Mouse (Mus musculus) myocyte (in vitro differentiated cells): ENCODE measurements around the gene 1700025G04Rik. TPM values are rescaled to one million over a fixed set of nuclear protein-coding genes. Genes with fewer than 3 reads are reported as not detected.

Experiments
- H3K27me3 ChIP-seq: one replicate; pipeline ENCODE4 v1.6.1; 2011; ENCODE audit not compliant: control insufficient read depth, insufficient read depth, insufficient read length
- H3K36me3 ChIP-seq: one replicate; pipeline ENCODE4 v1.6.1; 2011; ENCODE audit not compliant: control insufficient read depth, insufficient read depth
- H3K4me2 ChIP-seq: one replicate; pipeline ENCODE4 v1.6.1; 2011; ENCODE audit warnings: low read depth, control low read depth
- H3K4me3 ChIP-seq: one replicate; pipeline ENCODE4 v1.5.1; 2011; ENCODE audit warnings: mild to moderate bottlenecking, control low read depth, moderate library complexity
- H3K79me2 ChIP-seq: one replicate; pipeline ENCODE4 v1.6.1; 2011; ENCODE audit not compliant: control insufficient read depth, insufficient read depth
- H3ac ChIP-seq: one replicate; pipeline ENCODE4 v1.6.1; 2011; ENCODE audit not compliant: control insufficient read depth, insufficient read length
- CEBPB ChIP-seq: IDR thresholded peaks from 2 replicates; pipeline ENCODE4 v1.6.1; 2011; ENCODE audit warnings: mild to moderate bottlenecking, moderate library complexity; ENCODE audit not compliant: poor library complexity, insufficient read depth, severe bottlenecking
- E2F4 ChIP-seq: IDR thresholded peaks from one replicate; pipeline ENCODE4 v1.6.1; 2011; ENCODE audit warnings: mild to moderate bottlenecking, control low read depth, moderate library complexity; ENCODE audit not compliant: insufficient read depth
- MAX ChIP-seq: IDR thresholded peaks from one replicate; pipeline ENCODE4 v1.6.1; 2011; ENCODE audit warnings: low read depth, mild to moderate bottlenecking, control low read depth
- MYOD1 ChIP-seq, 3 experiments: IDR thresholded peaks; one replicate each; pipeline ENCODE4 v1.6.1; 2011; ENCODE audit warnings: control low read depth in 2 of 3, low read depth in 2 of 3, mild to moderate bottlenecking in 2 of 3, moderate library complexity in 1 of 3; ENCODE audit not compliant: insufficient read length in 2 of 3, control insufficient read depth in 1 of 3
- MYOG ChIP-seq, 3 experiments: IDR thresholded peaks; one replicate each; pipeline ENCODE4 v1.6.1; 2011; ENCODE audit warnings: control low read depth in 2 of 3, low read depth in 2 of 3, mild to moderate bottlenecking in 2 of 3; ENCODE audit not compliant: insufficient read length in 2 of 3, control insufficient read depth in 1 of 3, insufficient read depth in 1 of 3
- POLR2A ChIP-seq: IDR thresholded peaks from one replicate; pipeline ENCODE4 v1.6.1; 2011; ENCODE audit warnings: low read depth, mild to moderate bottlenecking, control low read depth, moderate library complexity; ENCODE audit not compliant: insufficient read length
- POLR2AphosphoS2 ChIP-seq: IDR thresholded peaks from one replicate; pipeline ENCODE4 v1.6.1; 2011; ENCODE audit warnings: low read depth, control low read depth; ENCODE audit not compliant: insufficient read length
- REST ChIP-seq: IDR thresholded peaks from one replicate; pipeline ENCODE4 v1.6.1; 2011; ENCODE audit warnings: mild to moderate bottlenecking, control low read depth, moderate library complexity; ENCODE audit not compliant: insufficient read depth, insufficient read length
- SRF ChIP-seq: IDR thresholded peaks from one replicate; pipeline ENCODE4 v1.6.1; 2011; ENCODE audit warnings: low read depth; ENCODE audit not compliant: control insufficient read depth, insufficient read length
- TCF12 ChIP-seq: IDR thresholded peaks from one replicate; pipeline ENCODE4 v1.6.1; 2011; ENCODE audit warnings: mild to moderate bottlenecking, control low read depth; ENCODE audit not compliant: poor library complexity, insufficient read depth, severe bottlenecking
- TCF3 ChIP-seq: IDR thresholded peaks from one replicate; pipeline ENCODE4 v1.6.1; 2011; ENCODE audit warnings: low read depth, control low read depth; ENCODE audit not compliant: insufficient read length
- USF1 ChIP-seq: IDR thresholded peaks from one replicate; pipeline ENCODE4 v1.6.1; 2011; ENCODE audit warnings: low read depth, mild to moderate bottlenecking, control low read depth, moderate library complexity
- polyA plus RNA-seq: library from polyadenylated mRNA; unstranded; fragments of >200 nt; fragmentation: generic; extraction: Trizol; gene quantifications from one replicate; pipeline ENCODE4 v1.2.1, GENCODE M21; 2012; ENCODE audit warnings: missing spikeins

Gene 1700025G04Rik
- polyA plus RNA-seq, 1 experiment: 3.3 TPM

- H3ac ChIP-seq: no peak overlapping the region
- H3K27me3 ChIP-seq: no peaks in the 10 kb centered on the region
- TF ChIP-seq E2F4 (no peak), POLR2A (no peak), MAX (no peak), SRF (no peak), MYOG (IDR thresholded peaks at IDR 0.05; ENCODE audit: control insufficient read depth in 1 of 3, insufficient read depth in 1 of 3, insufficient read length in 2 of 3, low read depth in 2 of 3) (no peak), USF1 (no peak), REST (no peak), TCF12 (no peak), CEBPB (no peak)
- no peak overlapping the region for H3K4me2 ChIP-seq
- no peaks in the 10 kb centered on the region for H3K79me2 ChIP-seq
- H3K4me3 ChIP-seq: no peak overlapping the region
- no peaks in the 10 kb centered on the region for H3K36me3 ChIP-seq
These were observed 73.3 kb downstream of the 1700025G04Rik start for GRCm38 (mm10) chr1:152016663-152017062.

DNA sequence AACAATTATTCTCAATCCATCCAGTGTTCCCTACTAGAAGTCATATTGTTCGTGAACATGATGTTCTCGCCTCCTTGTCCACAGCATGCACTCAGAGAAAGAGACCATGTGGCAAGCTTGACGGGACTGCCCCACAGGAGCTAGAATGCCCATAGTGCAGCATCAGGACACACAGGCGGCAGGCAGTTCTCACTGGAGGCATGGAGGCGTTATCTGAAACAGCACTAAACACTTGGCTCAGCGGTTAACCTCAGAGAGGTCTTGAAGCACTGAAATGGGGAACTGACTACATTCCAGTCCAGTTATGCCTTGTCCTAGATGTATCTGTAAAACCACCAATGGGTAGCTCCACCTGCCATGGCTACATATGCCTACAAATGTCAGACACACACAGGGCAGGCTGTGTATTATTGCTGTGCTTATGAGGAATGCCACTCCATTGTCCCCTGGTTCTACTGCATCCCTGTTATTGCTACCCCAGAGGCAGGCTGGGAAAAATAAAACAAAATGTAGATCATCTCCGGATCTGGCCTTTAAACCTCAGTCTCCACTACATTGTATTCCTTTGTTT lies 74.3 kb downstream of the 1700025G04Rik start:
- H3K79me2 ChIP-seq: no peaks in the 10 kb centered on the region
- H3K4me3 ChIP-seq: no peak overlapping the region
- TF ChIP-seq TCF12 (no peak), MYOG (IDR thresholded peaks at IDR 0.05; ENCODE audit: control insufficient read depth in 1 of 3, insufficient read depth in 1 of 3, insufficient read length in 2 of 3, low read depth in 2 of 3) (peak in 1 of 3 experiments; percentile 17), USF1 (no peak), POLR2AphosphoS2 (no peak), MYOD1 (IDR thresholded peaks at IDR 0.05; ENCODE audit: control insufficient read depth in 1 of 3, insufficient read length in 2 of 3, low read depth in 2 of 3) (peak in 2 of 3 experiments; percentile 65 to 73), POLR2A (no peak)
- no peaks in the 10 kb centered on the region for H3K36me3 ChIP-seq
- H3K27me3 ChIP-seq: no peaks in the 10 kb centered on the region
- H3K4me2 ChIP-seq: no peak overlapping the region
- H3ac ChIP-seq: no peak overlapping the region

- H3ac ChIP-seq: no peak overlapping the region
- no peaks in the 10 kb centered on the region for H3K79me2 ChIP-seq
- no peak for TF ChIP-seq USF1
- no peak for TF ChIP-seq MAX
- no peak for TF ChIP-seq MYOG (IDR thresholded peaks at IDR 0.05; ENCODE audit: control insufficient read depth in 1 of 3, insufficient read depth in 1 of 3, insufficient read length in 2 of 3, low read depth in 2 of 3)
- TF ChIP-seq MYOD1 (IDR thresholded peaks at IDR 0.05; ENCODE audit: control insufficient read depth in 1 of 3, insufficient read length in 2 of 3, low read depth in 2 of 3): no peak
- TF ChIP-seq POLR2A: no peak
- TF ChIP-seq E2F4: no peak
- TF ChIP-seq TCF12: no peak
- TF ChIP-seq TCF3: no peak
- no peak for TF ChIP-seq CEBPB
- no peak for TF ChIP-seq REST
- TF ChIP-seq POLR2AphosphoS2: no peak
- TF ChIP-seq SRF: no peak
- no peak overlapping the region for H3K4me2 ChIP-seq
- no peaks in the 10 kb centered on the region for H3K27me3 ChIP-seq
- no peak overlapping the region for H3K4me3 ChIP-seq
- no peaks in the 10 kb centered on the region for H3K36me3 ChIP-seq
These were observed 78.2 kb downstream of the 1700025G04Rik start for GRCm38 (mm10) chr1:152011741-152012140.

DNA sequence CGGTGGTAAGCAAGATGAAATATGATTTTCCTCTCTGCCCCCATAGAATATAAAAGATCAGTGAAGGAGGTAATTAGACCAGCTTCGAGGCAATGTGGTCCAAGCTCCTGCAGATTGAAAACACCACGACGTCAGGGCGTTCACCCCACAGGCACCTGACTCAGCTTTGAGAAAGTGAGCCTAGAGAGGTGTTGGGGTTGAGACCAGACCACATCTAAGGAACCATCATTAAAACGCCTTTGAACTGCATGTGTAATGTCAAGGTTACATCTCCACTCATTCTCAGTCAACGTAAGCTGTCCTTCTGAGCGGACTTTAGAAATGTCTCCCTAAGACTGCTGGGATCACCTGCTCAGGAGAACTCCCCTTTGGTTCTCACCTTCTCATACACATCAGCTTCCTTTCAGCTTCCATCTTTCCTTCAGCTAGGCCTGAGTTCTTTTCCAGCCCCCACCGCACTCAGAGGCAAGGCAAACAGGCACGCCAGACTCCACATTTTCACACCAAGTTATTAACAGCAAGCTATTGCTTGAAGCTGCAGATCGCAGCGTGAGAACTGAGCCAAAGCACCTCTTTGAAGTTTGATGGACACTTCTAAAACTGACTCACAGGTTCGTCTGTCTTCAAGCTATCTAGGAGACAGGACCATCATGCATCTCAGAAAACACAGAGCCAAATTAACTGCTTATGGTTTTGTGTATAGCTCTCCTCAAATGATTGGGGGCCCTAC lies 79.5 kb downstream of the 1700025G04Rik start:
- no peak overlapping the region for H3K4me3 ChIP-seq
- no peak overlapping the region for H3ac ChIP-seq
- TF ChIP-seq CEBPB (no peak), E2F4 (no peak), TCF12 (no peak), POLR2A (no peak), MYOD1 (IDR thresholded peaks at IDR 0.05; ENCODE audit: control insufficient read depth in 1 of 3, insufficient read length in 2 of 3, low read depth in 2 of 3) (no peak), POLR2AphosphoS2 (no peak), REST (no peak), TCF3 (no peak), MAX (no peak), USF1 (no peak), SRF (no peak), MYOG (IDR thresholded peaks at IDR 0.05; ENCODE audit: control insufficient read depth in 1 of 3, insufficient read depth in 1 of 3, insufficient read length in 2 of 3, low read depth in 2 of 3) (no peak)
- H3K36me3 ChIP-seq: no peaks in the 10 kb centered on the region
- no peaks in the 10 kb centered on the region for H3K27me3 ChIP-seq
- no peak overlapping the region for H3K4me2 ChIP-seq
- no peaks in the 10 kb centered on the region for H3K79me2 ChIP-seq
